Mouse (Mus musculus) MEL-GATA-1-ER (cell line): Measurements from ENCODE around the gene Lamb3.

Source experiments
- DNase-seq: peaks from one replicate; pipeline ENCODE4 v3.0.0-alpha.2; 2012; ENCODE audit warnings: low read depth; ENCODE audit errors: extremely low read depth

Lamb3 gene

DNA sequence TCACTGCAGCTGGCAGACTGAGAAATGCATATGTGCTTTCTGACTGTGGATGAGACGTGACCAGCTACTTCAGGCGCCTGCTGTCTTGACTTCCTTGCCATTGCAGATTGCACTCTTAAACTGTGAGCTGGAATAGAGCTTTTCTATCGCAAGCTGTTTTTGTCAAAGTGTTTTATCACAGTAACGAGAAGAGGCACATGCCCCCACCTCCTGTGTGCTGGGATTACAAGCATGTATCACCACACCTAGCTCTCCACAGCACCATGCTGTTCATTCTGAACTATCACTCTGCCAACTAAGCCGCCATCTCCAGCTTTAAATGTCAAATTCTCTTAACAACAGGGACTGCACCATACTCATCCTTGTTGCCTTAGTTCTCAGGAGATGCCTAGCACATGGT, 173.4 kb downstream of the Lamb3 start:
- no peak for DNase-seq

DNA sequence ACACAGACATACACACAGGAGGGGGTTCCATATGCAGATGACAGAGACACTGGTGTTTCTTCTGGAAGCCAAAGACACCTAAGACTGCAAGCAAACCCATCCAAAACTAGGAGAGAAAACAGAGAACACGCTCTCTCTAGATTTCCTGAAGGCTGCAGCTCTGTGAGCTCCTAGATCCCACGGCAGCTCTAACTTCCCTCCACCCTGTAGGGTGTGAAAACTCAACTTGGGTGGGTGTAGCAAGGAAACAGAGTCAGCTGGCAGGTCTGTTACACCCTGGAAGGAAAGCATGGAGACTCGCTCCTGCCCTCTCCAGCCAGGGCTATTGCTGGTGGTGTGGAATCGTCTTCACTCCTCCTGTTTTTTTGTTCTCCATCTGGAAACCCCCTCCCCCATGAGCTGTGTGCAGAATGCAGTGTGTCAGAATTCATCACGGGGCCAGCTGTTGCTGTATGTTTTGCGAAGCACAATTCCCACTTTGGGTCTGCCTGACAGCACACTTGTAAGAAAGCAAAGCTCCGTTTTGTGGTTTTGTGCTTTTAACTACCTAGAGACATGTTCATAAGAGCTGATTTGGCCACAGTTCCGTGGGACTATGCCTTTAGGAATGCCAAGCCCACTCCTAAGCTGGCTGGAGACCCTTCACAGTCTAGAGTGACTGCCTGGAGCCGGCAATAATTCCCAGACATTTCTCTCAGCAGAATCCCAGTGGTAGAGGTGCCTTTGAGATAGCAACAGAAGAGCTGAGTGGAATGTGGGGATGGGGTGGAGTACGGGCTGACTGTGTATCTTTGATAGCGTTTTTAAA, 174.3 kb downstream of the Lamb3 start:
- DNase-seq: no peak

DNA sequence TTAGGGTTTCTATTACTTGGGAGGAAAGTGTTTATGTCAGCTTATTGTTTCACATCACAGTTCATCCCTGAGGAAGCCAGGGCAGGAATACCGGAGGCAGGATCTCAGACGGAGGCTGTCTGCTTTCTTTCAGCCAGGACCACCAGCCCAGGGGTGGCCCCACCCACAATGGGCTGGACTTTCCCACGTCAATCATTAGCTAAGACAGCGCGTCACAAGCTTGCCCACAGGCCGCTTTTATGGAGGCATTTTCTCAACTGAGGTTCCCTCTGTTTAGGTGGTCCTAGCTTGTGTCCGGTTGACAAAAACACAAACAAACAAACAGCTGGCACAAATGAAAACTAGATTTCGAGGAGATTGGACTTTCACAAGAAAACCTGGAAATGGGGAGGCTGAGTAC, 174.9 kb downstream of the Lamb3 start:
- no peak for DNase-seq

DNA sequence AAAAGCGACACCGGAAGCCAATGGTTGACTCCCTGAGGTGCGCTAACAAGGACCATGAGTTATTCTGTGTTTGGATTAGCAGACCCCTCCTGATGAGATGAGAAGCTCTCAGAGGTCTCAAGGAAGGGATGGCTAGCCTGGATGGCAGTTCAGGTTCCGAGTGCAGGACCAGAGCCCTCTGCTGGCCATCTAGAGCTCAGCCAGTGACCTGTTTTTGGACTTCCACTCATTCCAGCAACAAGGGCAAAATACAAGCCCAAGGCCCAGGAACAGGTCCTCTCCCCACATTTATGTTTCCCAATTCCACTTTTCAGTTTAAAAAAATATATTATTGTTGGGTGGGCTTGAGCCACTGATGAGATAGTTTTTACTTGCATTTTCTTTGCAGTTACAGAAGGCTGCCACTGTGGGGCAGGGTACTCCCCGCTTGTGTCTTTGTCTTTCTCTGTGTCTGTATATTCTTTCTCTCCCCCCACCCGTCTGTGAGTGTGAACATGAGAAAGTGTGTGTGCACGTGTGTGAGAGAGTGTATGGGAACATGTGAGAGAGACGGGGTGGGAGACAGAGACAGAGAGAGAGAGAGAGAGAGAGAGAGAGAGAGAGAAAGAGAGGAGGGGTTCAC, 175.5 kb downstream of the Lamb3 start:
- peak; percentile 36 for DNase-seq

DNA sequence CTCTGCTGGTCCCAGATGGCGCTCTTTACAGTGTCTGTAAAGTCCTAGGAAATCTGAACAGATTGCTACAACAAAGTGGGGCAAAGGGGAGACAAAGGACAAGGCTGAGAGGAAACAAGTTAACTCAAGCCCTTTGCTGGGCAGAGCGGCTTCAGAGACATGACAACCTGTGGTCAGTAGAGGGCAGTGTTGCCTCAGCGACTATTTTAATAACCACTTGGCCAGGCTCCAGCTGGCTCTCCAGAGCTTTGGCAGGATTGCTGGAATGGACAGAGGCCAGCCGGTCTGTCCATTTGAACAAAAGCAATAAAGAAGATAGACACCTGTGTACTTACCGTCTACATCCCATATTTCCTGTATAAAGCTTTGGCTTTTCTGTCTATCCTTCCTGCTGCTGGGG, 178.6 kb downstream of the Lamb3 start:
- no peak for DNase-seq

DNA sequence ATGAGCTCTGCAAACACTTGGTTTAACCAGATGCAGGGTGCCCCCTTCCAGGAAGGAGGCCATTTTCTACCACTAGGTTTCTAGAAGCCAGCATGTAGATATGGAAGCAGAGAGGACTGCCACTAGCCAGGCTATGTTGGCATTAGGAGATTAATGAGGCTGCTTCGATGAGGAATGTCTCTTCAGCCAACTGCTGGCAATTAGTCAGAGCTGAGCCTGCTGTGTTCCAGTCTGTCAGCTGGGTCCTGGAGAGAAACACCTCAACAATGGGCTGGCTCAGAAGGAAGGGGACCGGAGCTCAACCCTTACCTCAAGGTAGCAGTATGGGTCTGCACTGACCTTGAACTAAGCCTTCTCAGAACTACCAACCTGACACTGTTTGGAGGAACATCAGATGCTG, 179.7 kb downstream of the Lamb3 start:
- no peak for DNase-seq

DNA sequence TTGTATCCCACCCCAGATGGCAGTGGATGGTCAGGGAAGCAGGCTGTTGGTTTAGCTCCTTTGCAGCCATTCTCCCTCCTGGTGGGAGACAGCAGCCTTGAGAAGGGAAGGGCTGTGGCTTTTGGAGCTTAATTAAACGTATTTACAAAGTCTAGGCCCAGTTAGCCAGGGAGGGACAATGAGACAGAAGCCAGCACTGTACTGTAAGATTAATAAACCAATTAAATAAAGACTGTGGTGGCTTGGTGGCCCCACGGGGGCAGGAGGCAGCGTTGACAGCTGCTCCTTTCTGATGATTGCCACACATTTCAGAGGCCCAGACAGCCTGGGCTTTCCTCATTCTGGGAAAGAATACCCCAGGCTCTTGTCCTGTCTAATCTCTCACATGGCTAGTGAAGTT, 182.0 kb downstream of the Lamb3 start:
- DNase-seq: no peak

DNA sequence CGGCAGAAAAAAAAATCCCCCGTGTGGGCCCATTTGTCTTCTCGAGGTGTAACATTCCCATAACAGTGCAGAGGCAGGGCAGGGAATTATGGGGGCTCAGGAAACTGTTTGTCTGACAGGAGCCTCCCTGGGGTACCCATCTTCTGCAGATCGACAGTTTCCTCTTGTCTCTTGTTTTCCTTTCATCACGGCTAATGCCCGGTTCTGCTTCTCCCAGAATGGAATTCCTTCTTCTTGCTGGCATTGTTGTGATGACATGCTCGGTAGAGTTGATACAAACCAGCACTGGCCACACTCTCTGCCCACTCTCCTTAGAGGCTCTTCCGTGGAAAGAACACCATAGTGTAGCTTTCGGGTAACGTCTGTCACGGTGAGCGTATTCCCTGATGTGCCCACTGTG, 182.5 kb downstream of the Lamb3 start:
- DNase-seq: no peak

DNA sequence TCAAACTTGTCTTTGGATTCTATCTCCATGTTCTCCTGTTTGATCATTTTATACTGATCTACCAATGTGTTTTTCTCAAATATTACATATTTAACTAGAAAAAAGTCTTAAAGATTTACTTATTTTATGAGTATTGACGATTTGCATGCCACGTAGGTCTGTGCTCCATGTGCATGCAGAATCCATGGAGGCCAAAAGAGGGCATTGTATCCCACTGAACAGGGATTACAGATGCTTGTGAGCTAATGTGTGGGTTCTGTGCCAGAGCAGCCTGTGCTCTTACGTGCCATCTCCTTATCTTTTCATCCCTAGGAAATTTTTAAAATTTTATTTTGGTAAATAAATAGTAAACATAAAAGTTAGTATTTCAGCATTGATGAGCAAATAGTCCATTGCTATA, 184.8 kb downstream of the Lamb3 start:
- DNase-seq: no peak
